Mouse (Mus musculus) granulocyte monocyte progenitor cell, adult 5-6 weeks (primary cell): ENCODE data around the gene Gm26741. TPM values are rescaled to one million over a fixed set of nuclear protein-coding genes. Genes with fewer than 3 reads are reported as not detected.
"Not testable (repeated sequence)": the region's sequence is repeated elsewhere in the genome, so short reads cannot be mapped to it uniquely, and the experiment has no call there.

ENCODE experiments used
- ATAC-seq: replicated peaks from 2 replicates; pipeline ENCODE4 v1.8.0; 2016; ENCODE audit warnings: mild to moderate bottlenecking, moderate TSS enrichment, inconsistent platforms; ENCODE audit not compliant: poor library complexity, severe bottlenecking
- total RNA-seq, 2 experiments: library from RNA; stranded (forward) in 1 of 2; stranded (reverse) in 1 of 2; fragments of 200-712, 200-1000 nt in 1 of 2; fragments of >200 nt in 1 of 2; fragmentation: Nextera tagmentation in 1 of 2; gene quantifications; 2 replicates each; pipeline ENCODE4 v1.2.3; 2014 to 2017

Gm26741 gene
- total RNA-seq (2014; fragmentation: Nextera tagmentation) (not detected in 2 replicates), total RNA-seq (2017) (not detected in 2 replicates)

- ATAC-seq: no peak
Measured at GRCm38 (mm10) chr10:52358467-52358866, at the start of gene Gm26741. Gene Gm26741, plus strand, starts transcription at chr10:52358767.

GRCm38 (mm10) chr10:52309196-52309595 lies 49.4 kb upstream of the Gm26741 start:
- no peak for ATAC-seq

GRCm38 (mm10) chr10:52319506-52320286 lies 38.9 kb upstream of the Gm26741 start:
- ATAC-seq: no peak

- no peak for ATAC-seq
Measured at GRCm38 (mm10) chr10:52321918-52322317, 36.6 kb upstream of the Gm26741 start.

GRCm38 (mm10) chr10:52331007-52331406 lies 27.6 kb upstream of the Gm26741 start:
- peak; percentile 46; the same call in 1 of the 2 replicates for ATAC-seq

- not testable (repeated sequence) for ATAC-seq
Measured at GRCm38 (mm10) chr10:52343324-52343723, 15.2 kb upstream of the Gm26741 start.

GRCm38 (mm10) chr10:52353184-52353583 lies 5.4 kb upstream of the Gm26741 start:
- ATAC-seq: no peak

GRCm38 (mm10) chr10:52360241-52360735 lies 1.7 kb downstream of the Gm26741 start:
- no peak for ATAC-seq

- ATAC-seq: no peak
Measured at GRCm38 (mm10) chr10:52360862-52361609, 2.5 kb downstream of the Gm26741 start.

GRCm38 (mm10) chr10:52368376-52368775 lies 9.8 kb downstream of the Gm26741 start:
- no peak for ATAC-seq

- ATAC-seq: no peak
Measured at GRCm38 (mm10) chr10:52373834-52374233, 15.3 kb downstream of the Gm26741 start.

- no peak for ATAC-seq
Measured at GRCm38 (mm10) chr10:52374651-52375050, 16.1 kb downstream of the Gm26741 start.

GRCm38 (mm10) chr10:52376422-52376821 lies 17.9 kb downstream of the Gm26741 start:
- ATAC-seq: peak; percentile 44; the same call in 1 of the 2 replicates

- ATAC-seq: no peak
Measured at GRCm38 (mm10) chr10:52377813-52378212, 19.2 kb downstream of the Gm26741 start.

- ATAC-seq: 0 out of 2 replicates have a peak, but pooled peaks have one; percentile 1
Measured at GRCm38 (mm10) chr10:52381321-52381801, 22.8 kb downstream of the Gm26741 start.

GRCm38 (mm10) chr10:52381845-52382591 lies 23.5 kb downstream of the Gm26741 start, which contains the start of gene Gopc:
Gene Gopc, minus strand, starts transcription at chr10:52382124.
- peak; percentile 84 for ATAC-seq

GRCm38 (mm10) chr10:52383022-52383421 lies 24.5 kb downstream of the Gm26741 start:
- ATAC-seq: no peak

GRCm38 (mm10) chr10:52383522-52383921 lies 25.0 kb downstream of the Gm26741 start:
- ATAC-seq: no peak

- ATAC-seq: peak; percentile 33
Measured at GRCm38 (mm10) chr10:52384823-52385610, 26.4 kb downstream of the Gm26741 start.
